7 mouse cellular contexts compared by ENCODE assay signal in the genomic region with DNA sequence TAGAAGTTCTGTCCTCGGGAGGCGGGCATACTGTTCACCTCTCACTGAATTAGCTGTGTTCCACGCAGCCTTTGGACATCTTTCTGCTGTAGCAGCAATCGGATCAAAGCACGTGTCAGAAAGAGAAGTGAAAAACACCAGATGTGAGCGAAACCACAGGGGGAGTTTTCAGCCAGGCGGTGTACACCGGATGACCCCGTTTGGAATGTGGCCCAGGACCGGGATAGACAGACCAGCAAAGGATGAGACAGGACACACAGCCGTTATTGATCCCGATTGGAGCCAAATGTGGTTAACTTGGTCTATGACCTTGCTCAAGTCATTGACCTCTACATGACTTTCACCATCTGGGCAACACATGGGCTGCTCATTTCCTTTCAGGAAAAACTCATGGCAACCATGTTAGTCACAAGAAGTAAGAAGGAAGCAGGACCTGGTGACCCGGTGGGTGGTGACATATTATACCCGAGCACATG. TPM values are rescaled to one million over a fixed set of nuclear protein-coding genes. Genes with fewer than 3 reads are reported as not detected.
A peak's percentile ranks its signal among the peaks of the same experiment; 100 is the strongest.
DNase-seq lines count a peak whose midpoint lies in the region; ATAC-seq and TF ChIP-seq lines count a peak whose summit lies in the region.

No protein-coding gene starts in this region.

- ATAC-seq in neural tube, embryonic 15.5 days (ENCODE audit: low FRiP score) = no peak
- ATAC-seq in lung, embryonic 14.5 days (ENCODE audit: insufficient read depth) = peak; percentile 55
- peak; percentile 50; the same call in 1 of the 2 replicates for ATAC-seq in stomach, postnatal 0 days (ENCODE audit: low FRiP score, low TSS enrichment)
- no peak for ATAC-seq in CD4-positive, CD25-positive, alpha-beta regulatory T cell, adult 4 months

- no peaks in the 10 kb centered on the region for H3K36me3 ChIP-seq in neural tube, embryonic 15.5 days
- H3K36me3 ChIP-seq in heart, embryonic 10.5 days = no peaks in the 10 kb centered on the region
- no peaks in the 10 kb centered on the region for H3K36me3 ChIP-seq in lung, embryonic 14.5 days (ENCODE audit: insufficient read depth)
- H3K36me3 ChIP-seq in stomach, postnatal 0 days (ENCODE audit: control insufficient read depth, insufficient read depth, low read length) = no peaks in the 10 kb centered on the region

- no peak overlapping the region for H3K4me3 ChIP-seq in neural tube, embryonic 15.5 days (replicated peaks)
- H3K4me3 ChIP-seq in heart, embryonic 10.5 days = 0 out of 2 replicates have a peak overlapping the region, but pooled peaks have one; percentile 16
- H3K4me3 ChIP-seq in lung, embryonic 14.5 days (ENCODE audit: low read depth, low read length) = no peak overlapping the region
- no peak overlapping the region for H3K4me3 ChIP-seq in stomach, postnatal 0 days (ENCODE audit: low read depth, low read length)

- peaks cover 10% of the 10 kb centered on the region for H3K4me1 ChIP-seq in neural tube, embryonic 15.5 days
- peaks cover 33% of the 10 kb centered on the region for H3K4me1 ChIP-seq in heart, embryonic 10.5 days
- peaks cover 12% of the 10 kb centered on the region for H3K4me1 ChIP-seq in lung, embryonic 14.5 days (ENCODE audit: insufficient read depth)
- 0 out of 2 replicates have a peak, but pooled peaks cover 2% of the 10 kb centered on the region for H3K4me1 ChIP-seq in stomach, postnatal 0 days (replicated peaks; ENCODE audit: control insufficient read depth, insufficient read depth)

- DNase-seq in neural tube, embryonic 10.5 days (ENCODE audit: extremely low spot score, low spot score) = peak; percentile 71
- DNase-seq in embryo, embryonic 11 days = peak; percentile 76
- no peak for DNase-seq in heart, embryonic 10.5 days (ENCODE audit: low spot score)
- peak; percentile 68 for DNase-seq in lung, embryonic 14.5 days
- DNase-seq in stomach, postnatal 0 days (ENCODE audit: low spot score) = no peak

- no peak for TF ChIP-seq EP300 in stomach, postnatal 0 days (optimal IDR thresholded peaks at IDR 0.05)

- H3K9me3 ChIP-seq in neural tube, embryonic 15.5 days (replicated peaks) = no peaks in the 10 kb centered on the region
- H3K9me3 ChIP-seq in heart, embryonic 10.5 days = no peaks in the 10 kb centered on the region
- no peaks in the 10 kb centered on the region for H3K9me3 ChIP-seq in lung, embryonic 14.5 days (ENCODE audit: low read depth, low read length)
- H3K9me3 ChIP-seq in stomach, postnatal 0 days (ENCODE audit: control insufficient read depth, low read length) = no peaks in the 10 kb centered on the region

- H3K9ac ChIP-seq in neural tube, embryonic 15.5 days (replicated peaks) = no peak overlapping the region
- H3K9ac ChIP-seq in lung, embryonic 14.5 days = no peak overlapping the region
- no peak overlapping the region for H3K9ac ChIP-seq in stomach, postnatal 0 days (ENCODE audit: low read length)

- H3K27me3 ChIP-seq in neural tube, embryonic 15.5 days (replicated peaks) = no peaks in the 10 kb centered on the region
- peaks cover 16% of the 10 kb centered on the region for H3K27me3 ChIP-seq in heart, embryonic 10.5 days (ENCODE audit: insufficient read depth, poor library complexity, severe bottlenecking)
- H3K27me3 ChIP-seq in lung, embryonic 14.5 days (ENCODE audit: insufficient read depth, low read length) = no peaks in the 10 kb centered on the region
- no peaks in the 10 kb centered on the region for H3K27me3 ChIP-seq in stomach, postnatal 0 days (ENCODE audit: control insufficient read depth, insufficient read depth, low read length)

- no peak for TF ChIP-seq CTCF in lung, embryonic 14.5 days (IDR thresholded peaks at IDR 0.05; ENCODE audit: low read depth)
- no peak for TF ChIP-seq CTCF in stomach, postnatal 0 days (IDR thresholded peaks at IDR 0.05; ENCODE audit: low read depth)

- no peak overlapping the region for H3K27ac ChIP-seq in neural tube, embryonic 15.5 days (replicated peaks)
- peak overlapping the region; percentile 52; the same call in 1 of the 2 replicates for H3K27ac ChIP-seq in heart, embryonic 10.5 days
- no peak overlapping the region for H3K27ac ChIP-seq in lung, embryonic 14.5 days (ENCODE audit: low read depth)
- H3K27ac ChIP-seq in stomach, postnatal 0 days (replicated peaks) = no peak overlapping the region

- H3K4me2 ChIP-seq in neural tube, embryonic 15.5 days = no peak overlapping the region
- no peak overlapping the region for H3K4me2 ChIP-seq in lung, embryonic 14.5 days
- H3K4me2 ChIP-seq in stomach, postnatal 0 days (replicated peaks; ENCODE audit: low read depth) = no peak overlapping the region

- 84% methylated on average over 14 of the region's 14 CpGs for WGBS in neural tube, embryonic 15.5 days
- WGBS in heart, embryonic 10.5 days = 42% methylated on average over 14 of the region's 14 CpGs
- 39% methylated on average over 14 of the region's 14 CpGs for WGBS in lung, embryonic 14.5 days
- WGBS in stomach, postnatal 0 days = 39% methylated on average over 14 of the region's 14 CpGs

RNA-seq across cellular contexts. Expression of a gene that starts 48.4 kb away (rescaled TPM):
- 9.0 and 11.3 TPM in 2 replicates for polyA plus RNA-seq in neural tube, embryonic 15.5 days (2015; fragmentation: Nextera tagmentation; extraction: Ambion mirVana)
- polyA plus RNA-seq in heart, embryonic 10.5 days (2016; fragmentation: Nextera tagmentation; extraction: Ambion mirVana) = 11.2 and 16.8 TPM in 2 replicates
- polyA plus RNA-seq in lung, embryonic 14.5 days (2014; fragmentation: Nextera tagmentation; extraction: Ambion mirVana) = 43.8 and 45.1 TPM in 2 replicates
- 10.6 TPM in 2 replicates for polyA plus RNA-seq in stomach, postnatal 0 days (2015; fragmentation: Nextera tagmentation; extraction: Ambion mirVana)
- polyA plus RNA-seq in CD4-positive, CD25-positive, alpha-beta regulatory T cell, adult 4 months (2017; shearing (Covaris generic)) = 10 to 100 TPM; 13.9 to 18.8 TPM

Comparison
In these comparisons a context has a peak if more than half of its experiments do, and no peak if none do; other contexts are left out.
1. DNase-seq: peak in neural tube, embryonic 10.5 days (single experiment), embryo, embryonic 11 days (single experiment) and lung, embryonic 14.5 days (single experiment); none in heart, embryonic 10.5 days (single experiment) and stomach, postnatal 0 days (single experiment).
2. ATAC-seq: peak in lung, embryonic 14.5 days (single experiment) and stomach, postnatal 0 days (single experiment); none in neural tube, embryonic 15.5 days (single experiment) and CD4-positive, CD25-positive, alpha-beta regulatory T cell, adult 4 months (single experiment).